Mouse (Mus musculus): Measurements from ENCODE around the gene Zbtb17. TPM values are rescaled to one million over a fixed set of nuclear protein-coding genes. Genes with fewer than 3 reads are reported as not detected.
A peak's percentile ranks its signal among the peaks of the same experiment; 100 is the strongest.

Gene Zbtb17
- total and polyA plus RNA-seq, 3 experiments: 36.4 to 63.2 TPM; not detected in 1

DNA sequence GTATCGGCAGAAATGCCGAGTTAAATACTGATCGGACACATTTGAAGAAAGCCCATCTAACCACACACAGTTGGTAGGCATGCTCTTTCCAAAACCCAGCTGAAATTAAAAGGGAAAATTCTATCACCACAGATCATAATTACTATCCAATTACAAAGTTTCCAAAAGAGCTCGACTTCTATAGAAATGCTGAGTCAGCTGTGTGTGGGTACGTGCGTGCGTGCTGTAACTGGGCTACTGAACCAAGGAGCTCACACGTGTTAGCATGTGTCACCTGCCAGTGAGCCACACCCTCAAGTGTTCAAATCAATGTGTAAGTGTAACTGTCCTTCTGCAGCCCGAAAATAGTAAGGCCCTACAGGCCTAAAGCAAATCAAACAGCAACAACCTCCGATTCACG lies 43.1 kb downstream of the Zbtb17 start:
- peaks cover 0 to 13% of the 10 kb centered on the region in 2 experiments; a peak in 2 of 4 replicates for H3K36me3 ChIP-seq (ENCODE audit: control insufficient read depth in 1 of 2, insufficient read depth in 2 of 2, low read length in 2 of 2)
- no peak overlapping the region for H3K27ac ChIP-seq (ENCODE audit: control insufficient read depth, low read depth, low read length)
- DNase-seq (ENCODE audit: low read depth, low spot score): no peak
- no peaks in the 10 kb centered on the region for H3K27me3 ChIP-seq (ENCODE audit: control insufficient read depth in 1 of 2, insufficient read depth in 2 of 2, low read length in 2 of 2)
- no peak overlapping the region for H3K9ac ChIP-seq (ENCODE audit: control insufficient read depth, low read depth, low read length, poor library complexity, severe bottlenecking)
- no peaks in the 10 kb centered on the region for H3K4me1 ChIP-seq (ENCODE audit: control insufficient read depth in 1 of 2, insufficient read depth in 2 of 2, low read length in 2 of 2)
- H3K4me3 ChIP-seq (ENCODE audit: control insufficient read depth in 1 of 2, insufficient read depth in 1 of 2, low read depth in 2 of 2, low read length in 2 of 2): no peak overlapping the region
- H3K79me2 ChIP-seq (ENCODE audit: control insufficient read depth, insufficient read depth, low read length, poor library complexity): no peaks in the 10 kb centered on the region
- no peaks in the 10 kb centered on the region for H3K9me3 ChIP-seq (replicated peaks; ENCODE audit: insufficient read depth, low read length)
- peak; percentile 85 for TF ChIP-seq MAFK (IDR thresholded peaks at IDR 0.05; ENCODE audit: borderline replicate concordance, low read depth, low read length)
- no peak for TF ChIP-seq RAD21 (IDR thresholded peaks at IDR 0.05; ENCODE audit: low read depth, low read length)
- no peak for TF ChIP-seq MEF2A (IDR thresholded peaks at IDR 0.05; ENCODE audit: extremely low read depth, insufficient replicate concordance, low read depth, low read length, poor library complexity, severe bottlenecking)

DNA sequence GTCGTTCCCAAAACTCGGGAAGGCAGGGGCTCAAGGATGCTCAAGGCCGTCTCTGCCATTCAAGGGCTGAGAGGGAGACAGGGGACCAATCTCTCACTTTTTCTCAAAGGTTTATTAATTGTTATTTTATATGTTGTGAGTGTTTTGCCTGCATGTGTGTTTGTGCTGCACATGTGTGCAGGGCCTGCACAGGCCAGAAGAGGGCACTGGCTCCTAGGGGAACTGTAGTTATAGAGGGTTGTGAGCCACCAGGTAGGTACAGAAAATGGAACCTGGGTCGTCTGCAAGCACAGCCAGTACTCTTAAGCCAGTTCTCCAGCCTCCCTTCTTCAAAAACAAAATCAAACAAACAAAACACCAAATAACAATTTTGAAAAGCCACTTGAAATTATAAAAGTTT lies 44.2 kb downstream of the Zbtb17 start:
- no peaks in the 10 kb centered on the region for H3K4me1 ChIP-seq (ENCODE audit: control insufficient read depth in 1 of 2, insufficient read depth in 2 of 2, low read length in 2 of 2)
- H3K4me3 ChIP-seq (ENCODE audit: control insufficient read depth in 1 of 2, insufficient read depth in 1 of 2, low read depth in 2 of 2, low read length in 2 of 2): no peak overlapping the region
- DNase-seq (ENCODE audit: low read depth, low spot score): peak; percentile 28
- no peaks in the 10 kb centered on the region for H3K9me3 ChIP-seq (replicated peaks; ENCODE audit: insufficient read depth, low read length)
- TF ChIP-seq CTCF (IDR thresholded peaks at IDR 0.05 in 2 of 3, conservative IDR thresholded peaks at IDR 0.05 in 1 of 3; ENCODE audit: control insufficient read depth in 1 of 3, insufficient read depth in 1 of 3, low read depth in 2 of 3, low read length in 3 of 3, poor library complexity in 1 of 3, severe bottlenecking in 1 of 3) (peak; percentile 43 to 69 (median 61)), MEF2A (IDR thresholded peaks at IDR 0.05; ENCODE audit: extremely low read depth, insufficient replicate concordance, low read depth, low read length, poor library complexity, severe bottlenecking) (no peak), ETS1 (IDR thresholded peaks at IDR 0.05; ENCODE audit: low read depth, low read length) (no peak), ZC3H11A (IDR thresholded peaks at IDR 0.05; ENCODE audit: low read depth, low read length) (peak; percentile 41), JUND (IDR thresholded peaks at IDR 0.05; ENCODE audit: low read depth, low read length) (no peak), E2F4 (IDR thresholded peaks at IDR 0.05; ENCODE audit: borderline replicate concordance, low read depth, low read length) (no peak), GATA1 (IDR thresholded peaks at IDR 0.05; ENCODE audit: low read depth, low read length) (no peak), EP300 (IDR thresholded peaks at IDR 0.05; ENCODE audit: low read depth in 1 of 2, low read length in 2 of 2) (no peak), BHLHE40 (IDR thresholded peaks at IDR 0.05; ENCODE audit: borderline replicate concordance, low read depth, low read length) (no peak), RAD21 (IDR thresholded peaks at IDR 0.05; ENCODE audit: low read depth, low read length) (peak; percentile 47), GABPA (IDR thresholded peaks at IDR 0.05; ENCODE audit: low read depth, low read length) (no peak), SMC3 (IDR thresholded peaks at IDR 0.05; ENCODE audit: low read depth, low read length) (peak; percentile 50), MAX (IDR thresholded peaks at IDR 0.05; ENCODE audit: low read length) (no peak)
- no peak overlapping the region for H3K9ac ChIP-seq (ENCODE audit: control insufficient read depth, low read depth, low read length, poor library complexity, severe bottlenecking)
- H3K79me2 ChIP-seq (ENCODE audit: control insufficient read depth, insufficient read depth, low read length, poor library complexity): no peaks in the 10 kb centered on the region
- H3K27me3 ChIP-seq (ENCODE audit: control insufficient read depth in 1 of 2, insufficient read depth in 2 of 2, low read length in 2 of 2): no peaks in the 10 kb centered on the region
- H3K27ac ChIP-seq (ENCODE audit: control insufficient read depth, low read depth, low read length): no peak overlapping the region
- peaks cover 0 to 13% of the 10 kb centered on the region in 2 experiments; a peak in 2 of 4 replicates for H3K36me3 ChIP-seq (ENCODE audit: control insufficient read depth in 1 of 2, insufficient read depth in 2 of 2, low read length in 2 of 2)

GRCm38 (mm10) chr4:141500637-141501036 lies 56.2 kb downstream of the Zbtb17 start:
- no peak overlapping the region for H3K9ac ChIP-seq (ENCODE audit: control insufficient read depth, low read depth, low read length, poor library complexity, severe bottlenecking)
- no peaks in the 10 kb centered on the region for H3K27me3 ChIP-seq (ENCODE audit: control insufficient read depth in 1 of 2, insufficient read depth in 2 of 2, low read length in 2 of 2)
- no peak for TF ChIP-seq KAT2A (conservative IDR thresholded peaks at IDR 0.05; ENCODE audit: low read depth, low read length)
- TF ChIP-seq MAX (IDR thresholded peaks at IDR 0.05; ENCODE audit: low read length): no peak
- TF ChIP-seq ELF1 (IDR thresholded peaks at IDR 0.05; ENCODE audit: low read depth, low read length): no peak
- no peak for TF ChIP-seq POLR2AphosphoS2 (IDR thresholded peaks at IDR 0.05; ENCODE audit: low read length)
- no peak for TF ChIP-seq MYB (IDR thresholded peaks at IDR 0.05; ENCODE audit: low read depth, low read length)
- no peaks in the 10 kb centered on the region for H3K9me3 ChIP-seq (replicated peaks; ENCODE audit: insufficient read depth, low read length)
- H3K4me1 ChIP-seq (ENCODE audit: control insufficient read depth in 1 of 2, insufficient read depth in 2 of 2, low read length in 2 of 2): no peaks in the 10 kb centered on the region
- peaks cover 68% of the 10 kb centered on the region for H3K79me2 ChIP-seq (ENCODE audit: control insufficient read depth, insufficient read depth, low read length, poor library complexity)
- DNase-seq (ENCODE audit: low read depth, low spot score): no peak
- H3K36me3 ChIP-seq (ENCODE audit: control insufficient read depth in 1 of 2, insufficient read depth in 2 of 2, low read length in 2 of 2): peaks cover 0 to 5% of the 10 kb centered on the region in 2 experiments; a peak in 2 of 4 replicates
- H3K27ac ChIP-seq (ENCODE audit: control insufficient read depth, low read depth, low read length): no peak overlapping the region
- no peak overlapping the region for H3K4me3 ChIP-seq (ENCODE audit: control insufficient read depth in 1 of 2, insufficient read depth in 1 of 2, low read depth in 2 of 2, low read length in 2 of 2)

All from MEL (cell line).